Mouse (Mus musculus) CH12.LX (cell line): ENCODE measurements around the gene Dnaja1. TPM values are rescaled to one million over a fixed set of nuclear protein-coding genes. Genes with fewer than 3 reads are reported as not detected.

Experiments
- DNase-seq: peaks from one replicate; pipeline ENCODE4 v3.0.0-alpha.2; 2013; ENCODE audit errors: extremely low read depth
- H3K27ac ChIP-seq: 2 replicates; pipeline ENCODE4 v1.5.1; 2012; ENCODE audit warnings: low read depth, mild to moderate bottlenecking, control low read depth, moderate library complexity; ENCODE audit not compliant: insufficient read depth
- H3K27me3 ChIP-seq: replicated peaks from 2 replicates; pipeline ENCODE3; 2012; ENCODE audit warnings: inconsistent platforms
- H3K36me3 ChIP-seq, 2 experiments: replicated peaks in 1 of 2; 2 replicates each; pipeline versions ENCODE3 to v1.6.1; 2012; ENCODE audit warnings: inconsistent platforms in 1 of 2, low read length in 1 of 2, mild to moderate bottlenecking in 1 of 2, mixed read lengths in 1 of 2, moderate library complexity in 1 of 2; ENCODE audit not compliant: control insufficient read depth in 1 of 2, insufficient read depth in 1 of 2
- H3K4me1 ChIP-seq, 2 experiments: 2 replicates each; pipeline ENCODE4 v1.6.1; 2012; ENCODE audit warnings: inconsistent platforms in 1 of 2, moderate library complexity in 1 of 2; ENCODE audit not compliant: insufficient read depth in 2 of 2, control insufficient read depth in 1 of 2
- H3K4me2 ChIP-seq: 2 replicates; pipeline ENCODE4 v1.6.1; 2012; ENCODE audit warnings: low read depth, mild to moderate bottlenecking, control low read depth; ENCODE audit not compliant: poor library complexity, insufficient read depth, severe bottlenecking
- H3K4me3 ChIP-seq, 3 experiments: fragments of 150-350 bp in 1 of 3; sonication (generic) in 1 of 3; replicated peaks in 1 of 3; 2 replicates each; pipeline versions ENCODE3 to v1.5.1; 2011 to 2012; ENCODE audit warnings: low read depth in 2 of 3, low read length in 2 of 3, mild to moderate bottlenecking in 2 of 3, moderate library complexity in 2 of 3, control low read depth in 1 of 3, improper control_type of control experiment in 1 of 3, inconsistent platforms in 1 of 3, mixed read lengths in 1 of 3; ENCODE audit not compliant: poor library complexity in 1 of 3
- H3K79me2 ChIP-seq: replicated peaks from 2 replicates; pipeline ENCODE4 v1.6.1; 2012; ENCODE audit warnings: mild to moderate bottlenecking, moderate library complexity; ENCODE audit not compliant: control insufficient read depth, poor library complexity, insufficient read depth, severe bottlenecking; ENCODE audit errors: extremely low read depth
- H3K9ac ChIP-seq: 2 replicates; pipeline ENCODE4 v1.6.1; 2012; ENCODE audit warnings: low read depth, mild to moderate bottlenecking, control low read depth, moderate library complexity; ENCODE audit not compliant: insufficient read depth
- H3K9me3 ChIP-seq: replicated peaks from 2 replicates; pipeline ENCODE3; 2012; ENCODE audit warnings: low read length, inconsistent platforms, mixed read lengths
- BHLHE40 ChIP-seq: IDR thresholded peaks from 2 replicates; pipeline ENCODE4 v1.6.1; 2011; ENCODE audit warnings: mild to moderate bottlenecking, low read depth, low read length, improper control_type of control experiment
- CTCF ChIP-seq, 2 experiments: IDR thresholded peaks in 1 of 2; conservative IDR thresholded peaks in 1 of 2; 2 replicates each; pipeline ENCODE4 v1.5.1; 2011 to 2012; ENCODE audit warnings: low read depth in 2 of 2, low read length in 2 of 2, improper control_type of control experiment in 1 of 2, inconsistent platforms in 1 of 2, mild to moderate bottlenecking in 1 of 2, moderate library complexity in 1 of 2
- E2F4 ChIP-seq: IDR thresholded peaks from 2 replicates; pipeline ENCODE4 v1.6.1; 2011; ENCODE audit warnings: low read depth, low read length, improper control_type of control experiment; ENCODE audit not compliant: insufficient replicate concordance
- ETS1 ChIP-seq: conservative IDR thresholded peaks from 2 replicates; pipeline ENCODE4 v1.6.1; 2012; ENCODE audit warnings: low read depth, mild to moderate bottlenecking, inconsistent platforms, low read length, improper control_type of control experiment, moderate library complexity
- JUN ChIP-seq: IDR thresholded peaks from 2 replicates; pipeline ENCODE4 v1.6.1; 2011; ENCODE audit warnings: low read depth, mild to moderate bottlenecking, low read length, improper control_type of control experiment, moderate library complexity; ENCODE audit not compliant: insufficient read depth
- JUND ChIP-seq: conservative IDR thresholded peaks from 2 replicates; pipeline ENCODE4 v1.6.1; 2011; ENCODE audit warnings: low read depth, low read length, improper control_type of control experiment
- MEF2A ChIP-seq: IDR thresholded peaks from 2 replicates; pipeline ENCODE4 v1.6.1; 2014; ENCODE audit warnings: low read depth, mild to moderate bottlenecking, inconsistent platforms, low read length, improper control_type of control experiment, borderline replicate concordance
- POLR2A ChIP-seq: IDR thresholded peaks from 2 replicates; pipeline ENCODE4 v1.6.1; 2011; ENCODE audit warnings: low read depth, mild to moderate bottlenecking, improper control_type of control experiment, low read length
- POLR2AphosphoS2 ChIP-seq: IDR thresholded peaks from 2 replicates; pipeline ENCODE4 v1.6.1; 2011; ENCODE audit warnings: low read depth, low read length, improper control_type of control experiment
- RAD21 ChIP-seq: IDR thresholded peaks from 2 replicates; pipeline ENCODE4 v1.6.1; 2011; ENCODE audit warnings: low read depth, mild to moderate bottlenecking, low read length, improper control_type of control experiment, moderate library complexity
- SIN3A ChIP-seq: IDR thresholded peaks from 2 replicates; pipeline ENCODE4 v1.6.1; 2012; ENCODE audit warnings: low read length, improper control_type of control experiment, inconsistent platforms
- SMC3 ChIP-seq: IDR thresholded peaks from 2 replicates; pipeline ENCODE4 v1.6.1; 2011; ENCODE audit warnings: low read depth, low read length, improper control_type of control experiment
- TCF12 ChIP-seq: IDR thresholded peaks from 2 replicates; pipeline ENCODE4 v1.6.1; 2014; ENCODE audit warnings: low read depth, mild to moderate bottlenecking, inconsistent platforms, low read length, improper control_type of control experiment
- USF2 ChIP-seq: conservative IDR thresholded peaks from 2 replicates; pipeline ENCODE4 v1.6.1; 2011; ENCODE audit warnings: low read depth, low read length, improper control_type of control experiment
- ZKSCAN1 ChIP-seq: IDR thresholded peaks from 2 replicates; pipeline ENCODE4 v1.6.1; 2012; ENCODE audit warnings: low read depth, inconsistent platforms, low read length, improper control_type of control experiment, borderline replicate concordance
- ZNF384 ChIP-seq: IDR thresholded peaks from 2 replicates; pipeline ENCODE4 v1.6.1; 2012; ENCODE audit warnings: low read depth, low read length, improper control_type of control experiment, inconsistent platforms
- dilution Hi-C: fragments of 300-500 bp; cut with MboI; formaldehyde crosslinking; loops from 2 replicates; pipeline ENCODE4 v1.14.3; 2020; ENCODE audit warnings: low sequenced_read_pairs; ENCODE audit not compliant: extremely low pct_unique_long_range_greater_than_20kb, extremely low pct_ligation_motif_present
- in situ Hi-C: fragments of 300-500 bp; cut with MboI; formaldehyde crosslinking; loops from 3 replicates; pipeline ENCODE4 v1.14.3; 2019; ENCODE audit warnings: low sequenced_read_pairs, low pct_ligation_motif_present, low pct_unique_long_range_greater_than_20kb, mixed read lengths
- polyA plus RNA-seq: library from polyadenylated mRNA; unstranded; fragments of >175 nt; gene quantifications from 2 replicates; pipeline ENCODE4 v1.2.1, GENCODE M21; 2012; ENCODE audit warnings: low read depth; ENCODE audit not compliant: insufficient read length
- total RNA-seq, 2 experiments: library from RNA; depleted of rRNA; stranded (reverse); fragments of 300-350 nt in 1 of 2; fragments of >200 nt in 1 of 2; gene quantifications; 2 replicates each; pipeline ENCODE4 v1.2.3; 2012 to 2014

The Dnaja1 gene
- total and polyA plus RNA-seq, 3 experiments = 67.9 to 485 (median 117) TPM

DNA sequence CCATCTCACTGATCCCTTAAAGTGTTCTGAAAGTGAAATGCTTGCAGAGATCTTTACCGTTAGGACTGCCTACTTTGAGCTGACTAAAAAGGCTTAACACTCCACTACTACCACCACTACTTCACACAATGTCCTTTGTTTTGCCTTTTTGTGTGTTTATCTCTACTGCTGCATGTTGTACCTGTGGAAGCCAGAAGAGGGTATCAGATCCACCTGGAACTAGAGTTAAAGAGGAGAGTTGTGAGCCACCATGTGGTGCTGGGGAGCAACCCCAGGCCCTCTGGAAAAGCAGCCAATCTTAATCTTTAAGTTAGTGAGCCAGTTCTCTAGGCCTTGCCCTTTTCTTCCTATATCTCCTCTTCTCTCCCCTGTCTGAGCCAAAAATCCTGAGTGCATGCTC is 5.3 kb downstream of the Dnaja1 start:
- no peaks in the 10 kb centered on the region for H3K9me3 ChIP-seq
- H3K4me3 ChIP-seq = no peak overlapping the region
- H3K4me1 ChIP-seq = peaks cover 0 to 38% of the 10 kb centered on the region in 2 experiments; a peak in 2 of 4 replicates
- dilution Hi-C loops (no loop called here), in situ Hi-C loops (no loop called here)
- TF ChIP-seq CTCF (conservative IDR thresholded peaks at IDR 0.05 in 1 of 2, IDR thresholded peaks at IDR 0.05 in 1 of 2; ENCODE audit: low read depth in 2 of 2, low read length in 2 of 2) (peak in 1 of 2 experiments; percentile 63; a peak in 2 of 4 replicates), RAD21 (peak; percentile 3), SMC3 (peak; percentile 23), MEF2A (no peak)
- H3K9ac ChIP-seq = no peak overlapping the region
- H3K4me2 ChIP-seq = no peak overlapping the region
- no peak overlapping the region for H3K27ac ChIP-seq
- peaks cover 46 to 78% of the 10 kb centered on the region in 2 experiments for H3K36me3 ChIP-seq
- peak; percentile 42 for DNase-seq
- peaks cover 50% of the 10 kb centered on the region for H3K79me2 ChIP-seq
- H3K27me3 ChIP-seq = no peaks in the 10 kb centered on the region

DNA sequence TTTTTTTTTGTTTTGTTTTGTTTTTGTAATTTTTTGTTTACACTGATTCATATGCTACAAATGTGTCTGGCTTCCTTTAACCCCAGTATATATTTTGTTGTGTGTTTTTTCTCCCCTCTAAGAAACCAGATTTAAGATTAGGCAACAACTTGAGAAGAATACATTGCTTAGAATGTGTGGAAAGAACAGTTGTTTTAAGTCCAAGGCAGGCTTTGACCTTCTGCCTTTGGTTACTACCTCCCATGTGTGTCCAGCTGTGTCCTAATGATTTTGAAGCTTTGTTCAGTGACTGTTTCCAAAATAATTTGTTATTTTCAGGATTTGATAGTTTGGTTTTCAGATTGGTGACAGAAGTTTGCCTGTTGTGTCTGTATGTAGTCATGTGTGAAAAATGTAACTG is 9.3 kb downstream of the Dnaja1 start:
- H3K27ac ChIP-seq = no peak overlapping the region
- H3K4me3 ChIP-seq = no peak overlapping the region
- no peak for TF ChIP-seq USF2
- TF ChIP-seq ETS1 = no peak
- TF ChIP-seq SMC3 = no peak
- TF ChIP-seq JUN = no peak
- no peak for DNase-seq
- dilution Hi-C loops (no loop called here), in situ Hi-C loops (no loop called here)
- H3K9ac ChIP-seq = no peak overlapping the region
- H3K27me3 ChIP-seq = no peaks in the 10 kb centered on the region
- peaks cover 24% of the 10 kb centered on the region for H3K79me2 ChIP-seq
- H3K4me2 ChIP-seq = no peak overlapping the region
- peaks cover 45 to 85% of the 10 kb centered on the region in 2 experiments for H3K36me3 ChIP-seq
- peaks cover 0 to 18% of the 10 kb centered on the region in 2 experiments; a peak in 2 of 4 replicates for H3K4me1 ChIP-seq
- H3K9me3 ChIP-seq = no peaks in the 10 kb centered on the region

DNA sequence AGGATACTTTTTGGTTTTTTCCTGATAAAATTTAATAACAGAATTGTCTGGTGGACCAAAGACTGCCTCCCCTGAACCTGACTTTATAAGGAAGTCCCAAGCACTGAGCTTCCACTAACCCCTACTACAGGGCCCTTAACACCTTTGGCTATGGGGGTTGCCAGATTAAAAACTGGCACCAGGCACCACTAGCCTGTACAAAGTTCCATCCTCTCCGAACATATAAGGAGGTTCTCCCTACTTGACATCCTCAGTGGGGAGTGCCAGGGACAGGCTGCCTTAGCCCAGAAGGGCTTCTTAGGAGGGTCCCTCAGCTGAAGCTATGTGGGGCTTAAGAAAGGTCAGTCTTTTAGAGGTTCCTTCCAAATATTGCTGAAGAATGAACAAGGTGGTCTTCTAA is 13.4 kb downstream of the Dnaja1 start:
- Histone ChIP-seq H3K27ac (no peak overlapping the region), H3K9me3 (no peaks in the 10 kb centered on the region), H3K4me1 (peaks cover 0 to 3% of the 10 kb centered on the region in 2 experiments; a peak in 1 of 4 replicates), H3K4me3 (no peak overlapping the region), H3K9ac (no peak overlapping the region), H3K4me2 (no peak overlapping the region), H3K79me2 (peaks cover 4% of the 10 kb centered on the region; the same call in 1 of the 2 replicates), H3K36me3 (peaks cover 43 to 84% of the 10 kb centered on the region in 2 experiments), H3K27me3 (no peaks in the 10 kb centered on the region)
- DNase-seq = no peak
- dilution Hi-C loops (no loop called here), in situ Hi-C loops (no loop called here)
- TF ChIP-seq ZNF384 (no peak), SIN3A (no peak), JUND (no peak), BHLHE40 (no peak), ZKSCAN1 (no peak), POLR2AphosphoS2 (0 out of 2 replicates have a peak, but pooled peaks have one; percentile 24), E2F4 (no peak), POLR2A (no peak), TCF12 (no peak)
